Mouse (Mus musculus): ENCODE measurements around the gene Gna12. TPM values are rescaled to one million over a fixed set of nuclear protein-coding genes. Genes with fewer than 3 reads are reported as not detected.

Gene Gna12
- polyA plus RNA-seq, 1 experiment from 2014 or later: 17.2 TPM

DNA sequence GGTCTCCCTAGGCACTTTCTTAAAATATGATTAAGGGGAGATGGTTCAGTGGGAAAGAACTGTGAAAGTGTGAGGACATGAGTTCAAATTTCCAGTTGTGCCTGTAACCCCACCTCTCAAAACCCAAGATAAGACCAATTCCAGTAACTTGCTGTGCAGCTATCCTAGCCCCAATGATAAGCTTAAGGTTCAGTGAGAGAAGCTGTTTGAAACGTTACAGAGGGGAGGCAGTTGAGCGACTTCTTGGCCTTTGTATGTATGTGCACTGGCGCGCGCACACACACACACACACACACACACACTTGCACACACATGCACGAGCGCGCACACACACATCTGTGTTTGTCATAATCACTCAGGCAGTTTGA lies 817 bp upstream of the Gna12 start:
- Histone ChIP-seq H3K9ac (ENCODE audit: low read depth, low read length) (no peak overlapping the region), H3K27me3 (ENCODE audit: control insufficient read depth, insufficient read depth, low read length) (no peaks in the 10 kb centered on the region), H3K27ac (ENCODE audit: low read depth, low read length) (no peak overlapping the region), H3K9me3 (ENCODE audit: control insufficient read depth, low read length) (no peaks in the 10 kb centered on the region), H3K36me3 (ENCODE audit: control insufficient read depth, insufficient read depth, low read length) (no peaks in the 10 kb centered on the region), H3K4me3 (ENCODE audit: low read depth, low read length) (peak overlapping the region; percentile 18; the same call in 1 of the 2 replicates), H3K4me1 (replicated peaks; ENCODE audit: control insufficient read depth, insufficient read depth, low read length) (peaks cover 5% of the 10 kb centered on the region; the same call in 1 of the 2 replicates), H3K4me2 (replicated peaks; ENCODE audit: low read depth, low read length) (peak overlapping the region; percentile 21)
- no peak for ATAC-seq (ENCODE audit: low FRiP score)
- WGBS: 78% methylated on average over 8 of the region's 8 CpGs
- DNase-seq (ENCODE audit: low spot score): no peak

DNA sequence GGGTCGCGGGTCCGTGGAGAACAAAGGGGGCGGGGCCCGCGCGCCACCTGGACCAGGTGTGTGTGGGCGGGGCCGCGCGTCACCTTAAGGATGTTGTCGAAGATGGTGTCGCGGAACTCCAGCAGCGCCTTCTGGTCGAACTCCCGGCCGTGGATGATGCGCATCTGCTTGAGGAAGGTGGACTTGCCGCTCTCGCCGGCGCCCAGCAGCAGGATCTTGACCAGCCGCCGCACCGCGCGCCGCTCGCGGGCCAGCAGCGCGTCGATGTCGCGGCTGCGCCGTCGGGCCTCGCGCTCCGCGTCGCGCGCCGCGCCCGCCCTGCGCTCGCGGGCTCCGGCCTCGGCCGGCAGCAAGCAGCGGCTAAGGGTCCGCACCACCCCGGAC lies 328 bp downstream of the Gna12 start:
- Histone ChIP-seq H3K27me3 (ENCODE audit: control insufficient read depth, insufficient read depth, low read length) (no peaks in the 10 kb centered on the region), H3K4me1 (replicated peaks; ENCODE audit: control insufficient read depth, insufficient read depth, low read length) (peaks cover 5% of the 10 kb centered on the region; the same call in 1 of the 2 replicates), H3K4me2 (replicated peaks; ENCODE audit: low read depth, low read length) (peak overlapping the region; percentile 80), H3K36me3 (ENCODE audit: control insufficient read depth, insufficient read depth, low read length) (no peaks in the 10 kb centered on the region), H3K27ac (ENCODE audit: low read depth, low read length) (peak overlapping the region; percentile 68; the same call in 1 of the 2 replicates), H3K9me3 (ENCODE audit: control insufficient read depth, low read length) (no peaks in the 10 kb centered on the region), H3K4me3 (ENCODE audit: low read depth, low read length) (peak overlapping the region; percentile 80), H3K9ac (ENCODE audit: low read depth, low read length) (peak overlapping the region; percentile 83)
- DNase-seq (ENCODE audit: low spot score): no peak
- ATAC-seq (ENCODE audit: low FRiP score): no peak
- 1% methylated on average over 38 of the region's 58 CpGs for WGBS

DNA sequence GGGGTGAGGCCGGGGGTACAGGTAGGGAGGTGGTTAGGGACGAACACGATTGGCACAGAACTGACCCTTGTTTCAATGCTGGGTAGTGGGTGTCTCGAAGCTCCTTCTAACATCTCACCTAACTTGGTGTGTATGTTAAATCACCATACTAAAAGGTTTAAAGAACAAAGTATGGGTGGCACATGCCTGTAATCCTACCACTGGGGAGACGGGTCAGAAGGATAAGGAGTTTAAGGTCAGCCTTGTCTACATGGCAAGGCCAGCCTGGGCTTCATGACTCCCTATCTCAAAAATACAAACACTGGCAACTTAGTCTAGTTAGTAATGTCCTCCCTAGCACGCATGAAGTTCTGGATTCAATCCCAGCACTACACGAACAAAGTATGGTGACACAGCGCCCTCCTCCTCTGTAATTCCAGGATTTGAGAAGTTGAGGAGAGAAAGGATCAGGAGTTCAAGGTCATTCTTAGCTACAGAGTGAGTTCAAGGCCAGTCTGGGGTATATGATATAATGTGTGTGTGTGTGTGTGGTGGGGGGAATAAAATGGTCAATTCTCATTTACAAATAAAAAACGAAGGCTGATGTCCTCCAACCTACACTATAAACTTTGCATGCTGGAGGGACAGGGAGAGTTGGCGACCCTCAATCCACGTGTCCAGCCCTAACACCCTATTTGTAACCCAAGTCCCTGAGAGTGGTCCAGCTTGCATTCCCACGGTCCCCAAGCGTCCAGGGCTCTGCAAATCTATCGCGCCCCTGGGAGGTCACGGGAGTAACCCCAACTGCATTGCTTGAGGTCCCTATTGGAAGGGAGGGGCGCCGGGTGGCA lies 935 bp downstream of the Gna12 start:
- DNase-seq (ENCODE audit: low spot score) (no peak), ATAC-seq (ENCODE audit: low FRiP score) (peak; percentile 16; the same call in 1 of the 2 replicates)
- H3K36me3 ChIP-seq (ENCODE audit: control insufficient read depth, insufficient read depth, low read length): no peaks in the 10 kb centered on the region
- 39% methylated on average over 18 of the region's 18 CpGs for WGBS
- H3K9me3 ChIP-seq (ENCODE audit: control insufficient read depth, low read length): no peaks in the 10 kb centered on the region
- H3K4me3 ChIP-seq (ENCODE audit: low read depth, low read length): peak overlapping the region; percentile 80
- H3K4me2 ChIP-seq (replicated peaks; ENCODE audit: low read depth, low read length): peak overlapping the region; percentile 80
- H3K27me3 ChIP-seq (ENCODE audit: control insufficient read depth, insufficient read depth, low read length): no peaks in the 10 kb centered on the region
- peaks cover 5% of the 10 kb centered on the region; the same call in 1 of the 2 replicates for H3K4me1 ChIP-seq (replicated peaks; ENCODE audit: control insufficient read depth, insufficient read depth, low read length)
- H3K27ac ChIP-seq (ENCODE audit: low read depth, low read length): no peak overlapping the region
- peak overlapping the region; percentile 83 for H3K9ac ChIP-seq (ENCODE audit: low read depth, low read length)

DNA sequence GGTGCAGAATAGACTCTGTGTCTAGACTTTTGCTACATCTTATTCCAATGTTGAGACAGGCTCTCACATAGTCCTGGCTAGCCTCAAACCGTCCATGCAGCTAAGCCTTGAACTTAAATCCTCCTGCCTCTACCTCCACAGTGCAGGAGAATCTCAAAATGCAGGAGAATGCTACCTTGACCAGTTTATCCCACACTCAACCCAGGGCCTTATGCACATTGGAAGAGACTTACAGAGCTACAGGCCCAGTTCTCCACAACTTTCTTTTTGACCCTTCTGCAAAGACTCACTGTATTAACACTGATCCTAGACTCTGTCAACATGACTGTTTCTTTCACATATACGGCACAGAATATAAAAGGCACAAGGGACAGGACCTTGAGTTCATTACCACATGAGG lies 1.9 kb downstream of the Gna12 start:
- no peak overlapping the region for H3K9ac ChIP-seq (ENCODE audit: low read depth, low read length)
- WGBS: 83% methylated on average over 2 of the region's 2 CpGs
- DNase-seq (ENCODE audit: low spot score): no peak
- H3K36me3 ChIP-seq (ENCODE audit: control insufficient read depth, insufficient read depth, low read length): no peaks in the 10 kb centered on the region
- H3K27ac ChIP-seq (ENCODE audit: low read depth, low read length): no peak overlapping the region
- peak overlapping the region; percentile 14 for H3K4me2 ChIP-seq (replicated peaks; ENCODE audit: low read depth, low read length)
- H3K4me1 ChIP-seq (replicated peaks; ENCODE audit: control insufficient read depth, insufficient read depth, low read length): peaks cover 5% of the 10 kb centered on the region; the same call in 1 of the 2 replicates
- H3K27me3 ChIP-seq (ENCODE audit: control insufficient read depth, insufficient read depth, low read length): no peaks in the 10 kb centered on the region
- no peak overlapping the region for H3K4me3 ChIP-seq (ENCODE audit: low read depth, low read length)
- H3K9me3 ChIP-seq (ENCODE audit: control insufficient read depth, low read length): no peaks in the 10 kb centered on the region
- ATAC-seq (ENCODE audit: low FRiP score): no peak

GRCm38 (mm10) chr5:140827896-140828295 lies 2.3 kb downstream of the Gna12 start:
- Histone ChIP-seq H3K4me1 (replicated peaks; ENCODE audit: control insufficient read depth, insufficient read depth, low read length) (peaks cover 5% of the 10 kb centered on the region; the same call in 1 of the 2 replicates), H3K9ac (ENCODE audit: low read depth, low read length) (no peak overlapping the region), H3K9me3 (ENCODE audit: control insufficient read depth, low read length) (no peaks in the 10 kb centered on the region), H3K27me3 (ENCODE audit: control insufficient read depth, insufficient read depth, low read length) (no peaks in the 10 kb centered on the region), H3K4me2 (replicated peaks; ENCODE audit: low read depth, low read length) (no peak overlapping the region), H3K27ac (ENCODE audit: low read depth, low read length) (no peak overlapping the region), H3K36me3 (ENCODE audit: control insufficient read depth, insufficient read depth, low read length) (no peaks in the 10 kb centered on the region), H3K4me3 (ENCODE audit: low read depth, low read length) (no peak overlapping the region)
- ATAC-seq (ENCODE audit: low FRiP score): no peak
- no peak for DNase-seq (ENCODE audit: low spot score)
- 77% methylated on average over 8 of the region's 8 CpGs for WGBS

DNA sequence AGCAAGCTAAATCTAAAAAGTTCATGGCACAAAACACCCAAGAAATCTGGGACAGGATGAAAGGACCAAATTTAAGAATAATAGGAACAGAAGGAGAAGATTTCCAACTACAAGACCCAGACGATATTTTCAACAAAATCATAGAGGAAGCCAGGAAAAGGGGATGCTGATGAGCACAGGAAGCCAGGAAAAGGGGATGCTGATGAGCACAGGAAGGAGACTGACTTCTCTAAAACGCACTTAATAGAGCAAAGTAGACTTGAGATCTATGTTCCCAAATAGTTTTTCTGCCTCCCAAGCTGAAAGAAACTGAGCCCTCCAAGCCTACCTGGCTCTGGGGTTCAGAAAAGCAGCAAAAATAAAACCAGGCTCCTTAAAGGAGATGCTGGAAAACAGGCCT lies 2.8 kb downstream of the Gna12 start:
- no peak overlapping the region for H3K4me2 ChIP-seq (replicated peaks; ENCODE audit: low read depth, low read length)
- no peaks in the 10 kb centered on the region for H3K27me3 ChIP-seq (ENCODE audit: control insufficient read depth, insufficient read depth, low read length)
- DNase-seq (ENCODE audit: low spot score) (no peak), ATAC-seq (ENCODE audit: low FRiP score) (no peak)
- no peaks in the 10 kb centered on the region for H3K9me3 ChIP-seq (ENCODE audit: control insufficient read depth, low read length)
- no peaks in the 10 kb centered on the region for H3K36me3 ChIP-seq (ENCODE audit: control insufficient read depth, insufficient read depth, low read length)
- H3K4me1 ChIP-seq (replicated peaks; ENCODE audit: control insufficient read depth, insufficient read depth, low read length): peaks cover 5% of the 10 kb centered on the region; the same call in 1 of the 2 replicates
- no peak overlapping the region for H3K4me3 ChIP-seq (ENCODE audit: low read depth, low read length)
- H3K27ac ChIP-seq (ENCODE audit: low read depth, low read length): no peak overlapping the region
- H3K9ac ChIP-seq (ENCODE audit: low read depth, low read length): no peak overlapping the region
- 73% methylated on average over 2 of the region's 2 CpGs for WGBS

DNA sequence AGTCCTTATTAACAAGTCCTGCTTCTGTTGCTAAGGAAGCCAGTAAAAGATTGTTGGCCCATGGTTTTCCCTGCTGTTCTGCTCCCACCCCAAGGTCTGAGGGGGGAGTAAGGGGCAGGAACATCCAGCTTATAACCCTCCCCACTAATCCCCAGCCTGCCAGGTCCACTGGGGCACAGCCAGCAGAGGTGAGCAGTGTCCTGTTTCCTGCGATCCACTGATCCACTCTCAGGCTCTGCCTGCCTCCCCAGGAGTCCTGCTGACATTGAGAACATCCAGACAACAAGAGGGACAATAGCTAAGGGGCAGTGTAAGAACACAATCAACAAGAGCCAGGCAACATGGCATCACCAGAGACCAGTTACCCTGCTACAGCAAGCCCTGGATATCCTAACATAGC lies 3.4 kb downstream of the Gna12 start:
- H3K4me2 ChIP-seq (replicated peaks; ENCODE audit: low read depth, low read length): no peak overlapping the region
- no peaks in the 10 kb centered on the region for H3K27me3 ChIP-seq (ENCODE audit: control insufficient read depth, insufficient read depth, low read length)
- no peaks in the 10 kb centered on the region for H3K36me3 ChIP-seq (ENCODE audit: control insufficient read depth, insufficient read depth, low read length)
- WGBS: 26% methylated on average over 1 of the region's 1 CpGs
- ATAC-seq (ENCODE audit: low FRiP score) (no peak), DNase-seq (ENCODE audit: low spot score) (no peak)
- H3K9ac ChIP-seq (ENCODE audit: low read depth, low read length): no peak overlapping the region
- no peaks in the 10 kb centered on the region for H3K9me3 ChIP-seq (ENCODE audit: control insufficient read depth, low read length)
- H3K4me1 ChIP-seq (replicated peaks; ENCODE audit: control insufficient read depth, insufficient read depth, low read length): peaks cover 5% of the 10 kb centered on the region; the same call in 1 of the 2 replicates
- no peak overlapping the region for H3K4me3 ChIP-seq (ENCODE audit: low read depth, low read length)
- no peak overlapping the region for H3K27ac ChIP-seq (ENCODE audit: low read depth, low read length)

DNA sequence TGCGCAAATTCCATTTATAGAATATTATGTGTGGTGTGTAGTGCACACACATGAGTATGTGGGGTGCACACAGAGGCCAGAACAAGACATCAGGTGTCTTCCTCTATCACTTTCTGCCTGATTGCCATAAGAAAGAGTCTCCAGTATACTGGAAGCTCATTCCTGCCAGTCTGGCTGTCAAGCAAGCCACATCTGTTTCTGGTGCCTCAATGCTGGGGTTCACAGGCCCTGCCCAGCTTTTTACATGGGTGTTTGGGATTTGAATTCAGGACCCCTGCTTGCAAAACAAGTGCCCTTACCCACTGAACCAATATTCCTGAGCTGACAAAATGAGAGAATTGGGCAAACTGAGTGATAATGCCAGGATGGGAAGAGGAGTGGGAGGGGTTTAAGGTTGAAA lies 4.1 kb downstream of the Gna12 start:
- Histone ChIP-seq H3K4me1 (replicated peaks; ENCODE audit: control insufficient read depth, insufficient read depth, low read length) (peaks cover 5% of the 10 kb centered on the region; the same call in 1 of the 2 replicates), H3K27ac (ENCODE audit: low read depth, low read length) (no peak overlapping the region), H3K9ac (ENCODE audit: low read depth, low read length) (no peak overlapping the region), H3K36me3 (ENCODE audit: control insufficient read depth, insufficient read depth, low read length) (no peaks in the 10 kb centered on the region), H3K4me3 (ENCODE audit: low read depth, low read length) (no peak overlapping the region), H3K4me2 (replicated peaks; ENCODE audit: low read depth, low read length) (no peak overlapping the region), H3K27me3 (ENCODE audit: control insufficient read depth, insufficient read depth, low read length) (no peaks in the 10 kb centered on the region), H3K9me3 (ENCODE audit: control insufficient read depth, low read length) (no peaks in the 10 kb centered on the region)
- WGBS: 100% methylated on average over 1 of the region's 1 CpGs
- no peak for ATAC-seq (ENCODE audit: low FRiP score)
- no peak for DNase-seq (ENCODE audit: low spot score)

- DNase-seq (ENCODE audit: low spot score) (no peak), ATAC-seq (ENCODE audit: low FRiP score) (no peak)
- 94% methylated on average over 7 of the region's 7 CpGs for WGBS
- Histone ChIP-seq H3K4me3 (ENCODE audit: low read depth, low read length) (no peak overlapping the region), H3K36me3 (ENCODE audit: control insufficient read depth, insufficient read depth, low read length) (no peaks in the 10 kb centered on the region), H3K9ac (ENCODE audit: low read depth, low read length) (no peak overlapping the region), H3K9me3 (ENCODE audit: control insufficient read depth, low read length) (no peaks in the 10 kb centered on the region), H3K27me3 (ENCODE audit: control insufficient read depth, insufficient read depth, low read length) (no peaks in the 10 kb centered on the region), H3K4me2 (replicated peaks; ENCODE audit: low read depth, low read length) (no peak overlapping the region), H3K4me1 (replicated peaks; ENCODE audit: control insufficient read depth, insufficient read depth, low read length) (peaks cover 5% of the 10 kb centered on the region; the same call in 1 of the 2 replicates), H3K27ac (ENCODE audit: low read depth, low read length) (no peak overlapping the region)
Measured at GRCm38 (mm10) chr5:140824126-140824525, 6.1 kb downstream of the Gna12 start.

Data from hindbrain, embryonic 11.5 days (tissue).